Mouse (Mus musculus) heart, embryonic 16.5 days (tissue): ENCODE data around the gene Nodal. TPM values are rescaled to one million over a fixed set of nuclear protein-coding genes. Genes with fewer than 3 reads are reported as not detected.

Source experiments
- ATAC-seq: fragments of 200-750 bp; cut with Nextera tagmentation; replicated peaks from 2 replicates; pipeline ENCODE4 v1.8.0; 2017; ENCODE audit warnings: moderate number of reproducible peaks; ENCODE audit not compliant: insufficient read depth, low FRiP score; ENCODE audit errors: extremely low read depth
- H3K27ac ChIP-seq: fragments of 300-500 bp; sonication (generic); 2 replicates; pipeline ENCODE4 v1.5.1; 2014; ENCODE audit warnings: mild to moderate bottlenecking, low read length, control low read depth, moderate library complexity
- H3K27me3 ChIP-seq: fragments of 300-500 bp; sonication (generic); 2 replicates; pipeline ENCODE4 v1.6.1; 2014; ENCODE audit warnings: low read length, mixed read lengths; ENCODE audit not compliant: control insufficient read depth, insufficient read depth
- H3K36me3 ChIP-seq: fragments of 300-500 bp; sonication (generic); 2 replicates; pipeline ENCODE4 v1.6.1; 2014; ENCODE audit not compliant: control insufficient read depth, insufficient read depth
- H3K4me1 ChIP-seq: fragments of 300-500 bp; sonication (generic); 2 replicates; pipeline ENCODE4 v1.6.1; 2014; ENCODE audit warnings: low read length, mixed read lengths; ENCODE audit not compliant: control insufficient read depth, insufficient read depth
- H3K4me2 ChIP-seq: fragments of 300-500 bp; sonication (generic); 2 replicates; pipeline ENCODE4 v1.6.1; 2014; ENCODE audit warnings: low read depth, mild to moderate bottlenecking, control low read depth, low read length
- H3K4me3 ChIP-seq: fragments of 300-500 bp; sonication (generic); 2 replicates; pipeline ENCODE4 v1.5.1; 2014; ENCODE audit warnings: mild to moderate bottlenecking, control low read depth, low read length
- H3K9ac ChIP-seq: fragments of 300-500 bp; sonication (generic); 2 replicates; pipeline ENCODE4 v1.6.1; 2014; ENCODE audit warnings: low read length, control low read depth
- H3K9me3 ChIP-seq: fragments of 300-500 bp; sonication (generic); replicated peaks from 2 replicates; pipeline ENCODE4 v1.6.1; 2016; ENCODE audit warnings: low read length; ENCODE audit not compliant: control insufficient read depth
- WGBS: fragments of 180-500 bp; shearing (Covaris S2); extraction: QIAGEN DNeasy Blood & Tissue Kit; methylation state at CpG from one replicate; pipeline ENCODE4 v1.1.7; 2014; 5-methylcytosine and 5-hydroxymethylcytosine counted together
- polyA plus RNA-seq: library from polyadenylated mRNA; unstranded; fragments of >200 nt; fragmentation: Nextera tagmentation; extraction: Ambion mirVana; gene quantifications from 2 replicates; pipeline ENCODE4 v1.2.1, GENCODE M21; 2015

Gene Nodal
- polyA plus RNA-seq, 1 experiment from 2014 or later: 0.14 TPM

GRCm38 (mm10) chr10:61474344-61474743 lies 56.6 kb downstream of the Nodal start:
- Histone ChIP-seq H3K4me3 (no peak overlapping the region), H3K36me3 (no peaks in the 10 kb centered on the region), H3K4me2 (no peak overlapping the region), H3K9me3 (no peaks in the 10 kb centered on the region), H3K27me3 (no peaks in the 10 kb centered on the region), H3K9ac (no peak overlapping the region), H3K4me1 (peaks cover 22% of the 10 kb centered on the region), H3K27ac (peak overlapping the region; percentile 85)
- ATAC-seq: no peak
- WGBS: 65% methylated on average over 1 of the region's 1 CpGs

Other genes starting within 250 kb of the Nodal start
- gene Tbata, start 246.0 kb upstream of the Nodal start, polyA plus RNA-seq: 34.0 and 89.2 TPM in 2 replicates
- 1.8 TPM in 2 replicates for gene Adamts14, start 144.5 kb upstream of the Nodal start, polyA plus RNA-seq
- gene Prf1, start 120.1 kb upstream of the Nodal start, polyA plus RNA-seq: 0.13 TPM in 1 of 2 replicates, not detected in the other
- gene Pald1, start 34.4 kb upstream of the Nodal start, polyA plus RNA-seq: 21.0 and 28.4 TPM in 2 replicates
- 43.1 and 52.7 TPM in 2 replicates for gene Eif4ebp2, start 34.7 kb downstream of the Nodal start, polyA plus RNA-seq
- gene Lrrc20, start 57.8 kb downstream of the Nodal start, polyA plus RNA-seq: 12.9 and 13.4 TPM in 2 replicates
- gene Npffr1, start 177.5 kb downstream of the Nodal start, polyA plus RNA-seq: not detected in 2 replicates
- gene Ppa1, start 230.6 kb downstream of the Nodal start, polyA plus RNA-seq: 95.5 and 110 TPM in 2 replicates